Mouse (Mus musculus) ES-E14 (cell line): ENCODE results near the gene Tmem101. TPM values are rescaled to one million over a fixed set of nuclear protein-coding genes. Genes with fewer than 3 reads are reported as not detected.

Source experiments
- DNase-seq: peaks from one replicate; pipeline ENCODE4 v3.0.0-alpha.2; 2013; ENCODE audit warnings: low read depth, low spot score
- H3K27ac ChIP-seq: 2 replicates; pipeline ENCODE4 v1.5.1; 2012; ENCODE audit warnings: low read depth, mild to moderate bottlenecking, low read length, moderate library complexity, mixed read lengths; ENCODE audit not compliant: poor library complexity, insufficient read depth, severe bottlenecking
- H3K36me3 ChIP-seq: 2 replicates; pipeline ENCODE4 v1.6.1; 2012; ENCODE audit warnings: mild to moderate bottlenecking, low read length, moderate library complexity, mixed read lengths; ENCODE audit not compliant: control insufficient read depth, poor library complexity, insufficient read depth, severe bottlenecking
- H3K4me1 ChIP-seq, 2 experiments: fragments of 150-350 bp in 1 of 2; sonication (generic) in 1 of 2; 2 replicates each; pipeline ENCODE4 v1.6.1; 2012; ENCODE audit warnings: low read length in 2 of 2, mild to moderate bottlenecking in 1 of 2, mixed read lengths in 1 of 2; ENCODE audit not compliant: control insufficient read depth in 2 of 2, insufficient read depth in 2 of 2, poor library complexity in 1 of 2
- H3K4me3 ChIP-seq, 2 experiments: fragments of 150-350 bp in 1 of 2; sonication (generic) in 1 of 2; 2 replicates each; pipeline ENCODE4 v1.5.1; 2012; ENCODE audit warnings: low read length in 2 of 2, low read depth in 1 of 2, mild to moderate bottlenecking in 1 of 2, mixed read lengths in 1 of 2; ENCODE audit not compliant: insufficient read depth in 1 of 2, poor library complexity in 1 of 2, severe bottlenecking in 1 of 2
- H3K9ac ChIP-seq: 2 replicates; pipeline ENCODE4 v1.6.1; 2012; ENCODE audit warnings: low read depth, mild to moderate bottlenecking, low read length, mixed read lengths; ENCODE audit not compliant: poor library complexity, insufficient read depth, severe bottlenecking
- H3K9me3 ChIP-seq: fragments of 150-350 bp; sonication (generic); 2 replicates; pipeline ENCODE4 v1.6.1; 2012; ENCODE audit warnings: low read depth, mild to moderate bottlenecking, low read length; ENCODE audit not compliant: control insufficient read depth, insufficient read depth
- CHD2 ChIP-seq: IDR thresholded peaks from 2 replicates; pipeline ENCODE4 v1.6.1; 2014; ENCODE audit warnings: mild to moderate bottlenecking, low read depth, low read length, inconsistent platforms
- HCFC1 ChIP-seq: IDR thresholded peaks from 2 replicates; pipeline ENCODE4 v1.6.1; 2012; ENCODE audit warnings: low read length, inconsistent platforms, borderline replicate concordance; ENCODE audit not compliant: insufficient read depth
- MAFK ChIP-seq: IDR thresholded peaks from 2 replicates; pipeline ENCODE4 v1.6.1; 2014; ENCODE audit warnings: mild to moderate bottlenecking, low read depth, low read length, inconsistent platforms; ENCODE audit not compliant: insufficient read depth
- ZC3H11A ChIP-seq: IDR thresholded peaks from 2 replicates; pipeline ENCODE4 v1.6.1; 2012; ENCODE audit warnings: low read depth, mild to moderate bottlenecking, inconsistent platforms, low read length, borderline replicate concordance
- ZNF384 ChIP-seq: IDR thresholded peaks from 2 replicates; pipeline ENCODE4 v1.6.1; 2012; ENCODE audit warnings: low read depth, low read length, inconsistent platforms
- in situ Hi-C, 2 experiments: fragments of 600-800 bp; cut with MboI; formaldehyde crosslinking; loops; one replicate each; pipeline ENCODE4 v1.15.1; 2025; ENCODE audit warnings: low sequenced_read_pairs in 2 of 2, inconsistent platforms in 1 of 2; ENCODE audit not compliant: unreplicated experiment in 2 of 2
- total RNA-seq: library from RNA; depleted of rRNA; stranded (reverse); fragments of 300-350 nt; gene quantifications from 2 replicates; pipeline ENCODE4 v1.2.3, GENCODE M21; 2012

Gene Tmem101
- total RNA-seq, 1 experiment = 75.3 TPM

DNA sequence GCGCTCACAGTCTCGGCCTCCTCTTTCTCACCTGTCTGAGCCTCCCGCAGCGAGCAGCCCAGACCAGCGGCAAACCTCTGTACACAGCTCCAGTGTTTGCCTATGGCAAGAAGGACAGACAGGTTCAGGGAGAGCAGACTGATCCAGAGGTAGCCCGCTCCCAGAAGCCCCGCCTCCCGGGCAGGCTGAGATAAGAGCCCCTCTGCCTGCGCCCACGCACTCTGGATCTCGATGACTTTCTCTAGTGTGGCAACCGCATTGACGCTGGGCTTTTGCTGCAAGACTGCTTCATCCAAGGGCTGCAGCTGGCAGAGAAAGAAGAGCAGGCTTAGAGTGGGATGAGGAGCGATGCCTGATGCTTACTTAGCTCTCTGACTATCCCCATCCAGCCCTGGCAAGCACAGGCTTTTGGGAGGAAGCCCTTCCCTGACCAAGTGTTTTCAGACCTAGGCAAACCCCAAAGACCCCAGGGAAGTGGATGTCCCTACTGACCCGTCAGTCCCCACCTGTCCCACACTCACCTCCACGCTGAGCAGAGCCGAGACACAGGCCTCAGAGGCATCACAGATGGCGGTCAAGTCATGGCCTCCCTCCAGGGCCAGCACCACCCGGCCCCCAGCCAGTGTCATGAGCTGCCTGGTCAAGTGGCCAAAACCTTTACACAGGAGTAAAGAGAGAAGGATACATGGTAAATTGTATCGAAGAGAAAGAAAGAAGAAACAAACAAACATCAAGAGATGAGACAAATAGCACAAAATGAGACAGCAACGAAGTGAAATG lies 40.0 kb upstream of the Tmem101 start:
- Histone ChIP-seq H3K4me3 (no peak overlapping the region), H3K27ac (no peak overlapping the region), H3K9me3 (no peaks in the 10 kb centered on the region), H3K36me3 (peaks cover 30% of the 10 kb centered on the region; the same call in 1 of the 2 replicates), H3K9ac (no peak overlapping the region), H3K4me1 (no peaks in the 10 kb centered on the region)
- in situ Hi-C loops = no loop called here
- no peak for TF ChIP-seq ZC3H11A
- no peak for TF ChIP-seq ZNF384
- TF ChIP-seq CHD2 = no peak
- TF ChIP-seq HCFC1 = no peak
- TF ChIP-seq MAFK = no peak
- no peak for DNase-seq

DNA sequence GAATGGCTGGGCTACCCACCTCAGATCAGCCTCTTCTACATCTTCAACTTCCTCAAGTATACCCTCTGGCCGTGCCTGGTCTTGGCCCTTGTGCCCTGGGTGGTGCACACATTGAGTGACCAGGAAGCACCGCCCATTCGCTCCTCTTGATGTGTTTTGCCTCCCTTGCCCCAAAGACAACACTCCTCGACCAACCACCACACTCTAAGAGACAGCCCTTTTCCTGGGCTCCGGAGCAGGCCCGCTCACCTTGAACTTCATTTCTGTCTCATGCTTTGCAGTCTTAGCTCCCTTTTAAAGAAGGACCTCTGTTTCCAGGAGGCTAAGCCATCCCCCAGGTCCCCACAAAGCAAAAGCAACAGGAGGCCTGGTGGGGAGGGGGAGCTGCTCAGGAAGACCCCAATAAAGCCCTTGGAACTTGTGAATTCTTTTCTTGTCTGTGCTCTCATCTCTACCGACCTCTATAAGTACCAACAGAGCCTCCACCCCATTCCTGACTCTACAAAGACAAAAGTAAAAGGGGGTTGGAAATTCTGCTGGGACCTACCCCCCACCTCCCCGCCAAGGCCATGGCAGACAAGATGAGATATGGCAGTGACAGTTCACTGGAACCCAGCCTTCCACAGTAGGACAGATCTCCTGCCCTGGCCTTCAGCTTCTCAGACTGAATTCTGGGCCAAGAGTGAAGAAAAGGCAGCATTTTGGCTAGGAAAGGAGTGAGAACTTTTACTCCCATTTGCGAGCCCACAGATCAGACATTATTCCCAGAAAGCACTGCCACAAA lies 37.6 kb upstream of the Tmem101 start:
- Histone ChIP-seq H3K9ac (no peak overlapping the region), H3K4me3 (no peak overlapping the region), H3K27ac (no peak overlapping the region), H3K36me3 (peaks cover 18% of the 10 kb centered on the region; the same call in 1 of the 2 replicates), H3K4me1 (peaks cover 0 to 3% of the 10 kb centered on the region in 2 experiments; a peak in 1 of 4 replicates), H3K9me3 (no peaks in the 10 kb centered on the region)
- TF ChIP-seq ZC3H11A (no peak), CHD2 (no peak)
- in situ Hi-C loops = no loop called here
- DNase-seq = no peak

DNA sequence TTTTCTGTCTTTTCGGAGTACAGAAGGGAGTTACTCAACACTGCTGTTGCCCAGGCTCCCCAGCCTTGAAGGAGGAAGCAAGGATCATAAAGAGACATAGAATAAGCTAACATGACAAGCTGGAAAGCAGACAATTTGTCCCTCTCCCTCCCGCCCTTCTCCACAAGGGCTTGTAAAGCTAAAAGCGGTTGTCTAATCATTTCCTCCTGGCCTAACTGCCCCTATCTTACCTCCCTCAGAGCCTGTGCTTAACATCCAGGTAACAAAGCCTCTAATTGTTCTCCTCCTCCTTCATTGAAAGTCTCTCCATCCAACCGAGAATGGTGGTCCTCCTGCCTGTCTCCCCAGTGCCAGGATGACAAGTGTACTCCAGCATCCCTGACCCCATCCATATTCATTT lies 34.6 kb upstream of the Tmem101 start:
- no peak for TF ChIP-seq CHD2
- TF ChIP-seq MAFK = no peak
- TF ChIP-seq HCFC1 = no peak
- TF ChIP-seq ZNF384 = no peak
- TF ChIP-seq ZC3H11A = no peak
- Histone ChIP-seq H3K4me3 (no peak overlapping the region), H3K4me1 (peaks cover 0 to 5% of the 10 kb centered on the region in 2 experiments; a peak in 2 of 4 replicates), H3K27ac (no peak overlapping the region), H3K9ac (no peak overlapping the region), H3K36me3 (peaks cover 13% of the 10 kb centered on the region; the same call in 1 of the 2 replicates), H3K9me3 (no peaks in the 10 kb centered on the region)
- in situ Hi-C loops = no loop called here
- no peak for DNase-seq

DNA sequence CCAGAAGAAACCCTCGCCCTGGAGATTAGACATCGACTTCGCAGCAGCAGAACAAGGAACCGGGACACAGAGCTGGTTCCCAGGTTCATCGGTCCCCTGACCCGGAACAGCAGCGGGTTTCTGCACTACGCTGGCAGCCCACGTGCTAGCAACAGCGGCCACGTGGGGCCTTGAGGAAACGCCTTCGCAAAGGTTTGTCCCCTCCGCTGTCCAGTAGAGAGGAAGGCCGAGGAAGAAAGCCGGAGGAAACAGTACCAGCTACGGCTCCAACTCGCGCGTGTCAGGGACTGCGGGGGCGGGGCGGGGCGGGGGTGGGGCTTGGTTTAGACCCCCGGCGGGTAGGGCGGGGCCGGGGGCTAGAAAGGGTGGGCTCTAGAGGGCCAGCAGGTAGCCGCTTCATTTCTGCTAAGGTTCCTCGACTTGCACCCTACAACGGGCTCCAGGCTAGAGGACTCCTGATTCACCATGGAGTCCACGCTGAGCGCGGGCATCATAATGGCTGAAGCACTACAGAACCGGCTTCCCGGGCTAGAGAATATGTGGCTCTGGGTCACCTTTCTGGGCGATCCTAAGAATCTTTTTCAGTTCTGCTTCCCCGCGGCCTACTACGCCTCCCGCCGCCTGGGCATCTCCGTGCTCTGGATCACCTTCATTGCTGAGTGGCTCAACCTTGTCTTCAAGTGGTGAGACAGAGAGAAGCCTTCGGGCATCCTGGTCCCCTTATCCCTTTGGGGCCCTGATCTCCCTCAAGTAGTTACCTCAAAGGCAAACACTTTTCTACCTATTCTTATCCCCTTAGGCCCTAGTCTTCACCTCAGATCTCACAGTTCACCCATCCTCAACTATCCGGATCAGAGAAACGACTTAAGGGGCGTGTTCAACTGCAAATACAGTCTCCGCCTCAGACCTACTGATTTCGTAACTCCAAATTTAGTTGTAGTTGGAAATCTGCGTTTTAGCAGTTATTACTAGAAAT lies 33.5 kb upstream of the Tmem101 start, which contains the start of gene G6pc3:
Gene G6pc3 (plus strand): TSS at position 160 of the 976 bp plus-strand sequence.
- no peaks in the 10 kb centered on the region for H3K9me3 ChIP-seq
- in situ Hi-C loops = no loop called here
- peaks cover 7% of the 10 kb centered on the region; the same call in 1 of the 2 replicates for H3K36me3 ChIP-seq
- DNase-seq = no peak
- peak within 1 kb of the TSS; percentile 64 to 68 for H3K4me3 ChIP-seq
- TF ChIP-seq CHD2 (no peak), HCFC1 (peak; percentile 71), ZC3H11A (no peak), ZNF384 (no peak), MAFK (no peak)
- peaks cover 0 to 10% of the 10 kb centered on the region in 2 experiments; a peak in 2 of 4 replicates for H3K4me1 ChIP-seq
- no peak within 1 kb of the TSS for H3K27ac ChIP-seq
- peak within 1 kb of the TSS; percentile 76 for H3K9ac ChIP-seq
